Mouse (Mus musculus): ENCODE measurements around the gene Fam25c. TPM values are rescaled to one million over a fixed set of nuclear protein-coding genes. Genes with fewer than 3 reads are reported as not detected.

The Fam25c gene
- polyA plus RNA-seq (2015; fragmentation: Nextera tagmentation; extraction: Ambion mirVana), result not detected in 2 replicates

DNA sequence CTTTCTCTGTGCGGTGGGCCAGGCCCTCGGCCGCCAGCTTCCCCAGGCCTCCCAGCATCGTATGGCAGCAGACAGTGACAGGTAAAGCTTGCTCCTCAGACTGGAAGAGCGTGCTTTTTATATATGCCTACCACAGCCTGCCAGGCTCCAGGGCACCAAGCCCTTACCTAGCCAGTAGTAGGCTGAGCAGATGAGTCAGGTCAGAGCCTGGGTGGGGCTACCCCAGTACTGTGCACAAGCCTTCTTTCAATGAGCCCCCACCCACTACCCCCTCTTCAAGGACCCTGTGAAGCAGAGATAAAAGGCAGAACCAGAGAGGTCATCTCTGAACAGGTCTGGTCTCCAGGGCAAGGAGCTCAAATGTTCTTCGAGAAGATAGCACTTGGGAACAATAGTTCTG is at the start of gene Fam25c:
Gene Fam25c, minus strand, starts transcription at position 133 of the 400 bp plus-strand sequence.
- H3K4me3 ChIP-seq, result no peak within 1 kb of the TSS
- no peak for ATAC-seq (ENCODE audit: low FRiP score)
- no peak within 1 kb of the TSS for H3K4me2 ChIP-seq
- H3K27ac ChIP-seq, result no peak within 1 kb of the TSS
- H3K27me3 ChIP-seq, result no peaks in the 10 kb centered on the region
- 88% methylated on average over 6 of the region's 6 CpGs for WGBS
- H3K36me3 ChIP-seq, result no peaks in the 10 kb centered on the region
- H3K9ac ChIP-seq, result no peak within 1 kb of the TSS
- H3K9me3 ChIP-seq, result no peaks in the 10 kb centered on the region
- no peaks in the 10 kb centered on the region for H3K4me1 ChIP-seq (replicated peaks)

DNA sequence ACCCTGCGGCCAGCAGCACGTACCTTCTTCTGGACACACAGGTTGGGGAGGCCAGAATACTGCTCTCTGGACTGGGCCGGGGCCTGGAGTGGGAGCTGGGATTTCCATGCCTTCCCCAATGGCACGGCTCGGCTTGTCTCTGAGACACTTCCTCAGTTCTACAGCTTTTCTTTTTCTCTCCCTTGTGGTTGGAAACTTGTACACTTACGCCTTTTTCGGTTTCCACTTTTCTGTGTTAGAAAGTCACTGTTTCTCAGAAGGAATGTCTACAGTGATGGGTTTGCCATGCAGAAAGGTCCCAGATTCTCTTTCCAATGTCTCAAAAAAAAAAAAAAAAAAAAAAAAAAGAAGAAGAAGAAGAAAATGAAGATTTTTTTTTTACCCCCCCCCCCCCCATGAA is 48.2 kb upstream of the Fam25c start:
- H3K27ac ChIP-seq, result no peak overlapping the region
- no peaks in the 10 kb centered on the region for H3K9me3 ChIP-seq
- H3K4me3 ChIP-seq, result no peak overlapping the region
- 95% methylated on average over 7 of the region's 7 CpGs for WGBS
- no peak for ATAC-seq (ENCODE audit: low FRiP score)
- H3K36me3 ChIP-seq, result peaks cover 62% of the 10 kb centered on the region
- H3K4me1 ChIP-seq (replicated peaks), result no peaks in the 10 kb centered on the region
- H3K4me2 ChIP-seq, result no peak overlapping the region
- H3K27me3 ChIP-seq, result no peaks in the 10 kb centered on the region
- H3K9ac ChIP-seq, result no peak overlapping the region

- no peak overlapping the region for H3K4me2 ChIP-seq
- peak overlapping the region; percentile 23; the same call in 1 of the 2 replicates for H3K27ac ChIP-seq
- H3K9ac ChIP-seq, result no peak overlapping the region
- no peak overlapping the region for H3K4me3 ChIP-seq
- 90% methylated on average over 8 of the region's 8 CpGs for WGBS
- no peaks in the 10 kb centered on the region for H3K27me3 ChIP-seq
- no peaks in the 10 kb centered on the region for H3K4me1 ChIP-seq (replicated peaks)
- H3K36me3 ChIP-seq, result peaks cover 60% of the 10 kb centered on the region
- ATAC-seq (ENCODE audit: low FRiP score), result no peak
- H3K9me3 ChIP-seq, result no peaks in the 10 kb centered on the region
These were observed 47.6 kb upstream of the Fam25c start for GRCm38 (mm10) chr14:34402871-34403270.

- H3K9me3 ChIP-seq, result no peaks in the 10 kb centered on the region
- H3K4me1 ChIP-seq (replicated peaks), result no peaks in the 10 kb centered on the region
- H3K9ac ChIP-seq, result no peak overlapping the region
- peaks cover 48% of the 10 kb centered on the region for H3K36me3 ChIP-seq
- no peak overlapping the region for H3K4me2 ChIP-seq
- 49% methylated on average over 6 of the region's 6 CpGs for whole genome bisulfite sequencing
- no peak for ATAC-seq (ENCODE audit: low FRiP score)
- H3K27ac ChIP-seq, result no peak overlapping the region
- no peak overlapping the region for H3K4me3 ChIP-seq
- H3K27me3 ChIP-seq, result no peaks in the 10 kb centered on the region
These were observed 45.9 kb upstream of the Fam25c start for GRCm38 (mm10) chr14:34401135-34401534.

- Histone ChIP-seq H3K36me3 (peaks cover 48% of the 10 kb centered on the region), H3K9me3 (no peaks in the 10 kb centered on the region), H3K9ac (no peak overlapping the region), H3K4me2 (no peak overlapping the region), H3K4me3 (no peak overlapping the region), H3K27me3 (no peaks in the 10 kb centered on the region), H3K4me1 (replicated peaks) (no peaks in the 10 kb centered on the region), H3K27ac (no peak overlapping the region)
- no peak for ATAC-seq (ENCODE audit: low FRiP score)
- WGBS, result 91% methylated on average over 3 of the region's 3 CpGs
These were observed 44.8 kb upstream of the Fam25c start for GRCm38 (mm10) chr14:34400021-34400420.

GRCm38 (mm10) chr14:34399301-34399700 is 44.1 kb upstream of the Fam25c start:
- H3K9me3 ChIP-seq, result no peaks in the 10 kb centered on the region
- no peaks in the 10 kb centered on the region for H3K27me3 ChIP-seq
- no peak overlapping the region for H3K4me2 ChIP-seq
- 98% methylated on average over 6 of the region's 6 CpGs for WGBS
- no peak overlapping the region for H3K4me3 ChIP-seq
- no peak overlapping the region for H3K9ac ChIP-seq
- peaks cover 42% of the 10 kb centered on the region for H3K36me3 ChIP-seq
- no peaks in the 10 kb centered on the region for H3K4me1 ChIP-seq (replicated peaks)
- ATAC-seq (ENCODE audit: low FRiP score), result no peak
- H3K27ac ChIP-seq, result no peak overlapping the region

GRCm38 (mm10) chr14:34398901-34399300 is 43.7 kb upstream of the Fam25c start:
- Histone ChIP-seq H3K4me3 (no peak overlapping the region), H3K27ac (no peak overlapping the region), H3K9me3 (no peaks in the 10 kb centered on the region), H3K9ac (no peak overlapping the region), H3K4me1 (replicated peaks) (no peaks in the 10 kb centered on the region), H3K36me3 (peaks cover 38% of the 10 kb centered on the region), H3K27me3 (no peaks in the 10 kb centered on the region), H3K4me2 (no peak overlapping the region)
- 89% methylated on average over 21 of the region's 21 CpGs for WGBS
- ATAC-seq (ENCODE audit: low FRiP score), result no peak

DNA sequence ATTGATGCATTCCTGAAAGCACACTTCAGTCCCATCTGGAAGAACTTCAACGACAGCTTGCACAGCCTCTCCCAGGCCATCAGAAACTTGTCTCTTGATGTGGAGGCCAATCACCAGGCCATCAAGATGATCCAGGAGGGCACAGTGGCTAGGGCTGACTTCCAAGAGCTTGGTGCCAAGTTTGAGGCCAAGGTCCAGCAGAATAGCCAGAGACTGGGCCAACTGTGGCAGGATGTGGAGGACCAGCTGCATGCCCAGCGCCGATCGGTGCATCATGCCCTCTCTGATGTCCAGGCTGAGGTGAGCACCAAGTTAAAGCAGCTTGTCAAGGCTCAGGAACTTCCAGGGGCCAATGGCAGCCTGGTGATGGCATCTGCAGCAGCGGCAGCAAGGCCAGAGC is 42.6 kb upstream of the Fam25c start:
- H3K4me3 ChIP-seq, result no peak overlapping the region
- H3K4me1 ChIP-seq (replicated peaks), result no peaks in the 10 kb centered on the region
- H3K27ac ChIP-seq, result no peak overlapping the region
- no peak overlapping the region for H3K9ac ChIP-seq
- 97% methylated on average over 5 of the region's 5 CpGs for WGBS
- ATAC-seq (ENCODE audit: low FRiP score), result no peak
- peaks cover 33% of the 10 kb centered on the region for H3K36me3 ChIP-seq
- no peaks in the 10 kb centered on the region for H3K9me3 ChIP-seq
- H3K4me2 ChIP-seq, result no peak overlapping the region
- no peaks in the 10 kb centered on the region for H3K27me3 ChIP-seq

- 61% methylated on average over 4 of the region's 4 CpGs for WGBS
- no peak overlapping the region for H3K9ac ChIP-seq
- no peak overlapping the region for H3K4me3 ChIP-seq
- H3K9me3 ChIP-seq, result peaks cover 5% of the 10 kb centered on the region; the same call in 1 of the 2 replicates
- no peak overlapping the region for H3K27ac ChIP-seq
- no peak for ATAC-seq (ENCODE audit: low FRiP score)
- no peaks in the 10 kb centered on the region for H3K4me1 ChIP-seq (replicated peaks)
- peaks cover under 1% of the 10 kb centered on the region; the same call in 1 of the 2 replicates for H3K36me3 ChIP-seq
- no peaks in the 10 kb centered on the region for H3K27me3 ChIP-seq
- H3K4me2 ChIP-seq, result no peak overlapping the region
These were observed 38.1 kb upstream of the Fam25c start for GRCm38 (mm10) chr14:34393295-34393694.

DNA sequence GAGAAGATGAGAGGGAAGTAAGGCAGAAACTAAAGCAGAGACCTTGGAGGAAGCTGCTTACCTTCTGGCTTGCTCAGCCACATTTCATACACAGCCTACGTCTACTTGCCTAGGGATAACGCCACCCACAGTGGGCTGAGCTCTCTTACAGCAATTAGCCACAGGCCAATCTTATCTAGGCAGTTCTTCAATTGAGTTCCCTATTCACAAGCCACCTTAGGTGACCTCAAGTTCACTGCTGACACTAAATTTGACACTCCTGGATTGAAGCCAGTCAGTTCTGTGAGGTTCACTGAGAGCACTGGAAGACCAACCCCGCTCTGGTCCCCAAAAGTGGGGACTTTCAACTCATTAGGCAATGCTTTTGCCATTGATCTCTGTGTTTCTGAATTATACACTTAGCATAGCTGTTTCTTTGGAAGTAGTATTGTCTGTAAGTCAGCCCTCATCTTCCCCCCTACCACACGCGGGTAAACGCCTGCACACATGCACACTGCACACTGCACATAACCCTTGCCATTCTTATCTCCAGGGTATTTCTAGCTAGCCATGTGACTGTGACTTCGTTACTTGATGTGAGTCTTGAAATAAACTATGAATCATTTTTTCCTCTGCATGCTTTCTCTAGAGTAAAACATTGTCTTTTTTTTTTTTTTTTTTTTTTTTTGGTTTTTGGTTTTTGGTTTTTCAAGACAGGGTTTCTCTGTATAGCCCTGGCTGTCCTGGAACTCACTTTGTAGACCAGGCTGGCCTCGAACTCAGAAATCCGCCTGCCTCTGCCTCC is 27.9 kb upstream of the Fam25c start:
- Histone ChIP-seq H3K4me1 (replicated peaks) (peaks cover 11% of the 10 kb centered on the region), H3K9ac (no peak overlapping the region), H3K4me3 (no peak overlapping the region), H3K27me3 (no peaks in the 10 kb centered on the region), H3K4me2 (no peak overlapping the region), H3K27ac (no peak overlapping the region), H3K36me3 (no peaks in the 10 kb centered on the region), H3K9me3 (no peaks in the 10 kb centered on the region)
- ATAC-seq (ENCODE audit: low FRiP score), result no peak
- WGBS, result 92% methylated on average over 9 of the region's 9 CpGs

DNA sequence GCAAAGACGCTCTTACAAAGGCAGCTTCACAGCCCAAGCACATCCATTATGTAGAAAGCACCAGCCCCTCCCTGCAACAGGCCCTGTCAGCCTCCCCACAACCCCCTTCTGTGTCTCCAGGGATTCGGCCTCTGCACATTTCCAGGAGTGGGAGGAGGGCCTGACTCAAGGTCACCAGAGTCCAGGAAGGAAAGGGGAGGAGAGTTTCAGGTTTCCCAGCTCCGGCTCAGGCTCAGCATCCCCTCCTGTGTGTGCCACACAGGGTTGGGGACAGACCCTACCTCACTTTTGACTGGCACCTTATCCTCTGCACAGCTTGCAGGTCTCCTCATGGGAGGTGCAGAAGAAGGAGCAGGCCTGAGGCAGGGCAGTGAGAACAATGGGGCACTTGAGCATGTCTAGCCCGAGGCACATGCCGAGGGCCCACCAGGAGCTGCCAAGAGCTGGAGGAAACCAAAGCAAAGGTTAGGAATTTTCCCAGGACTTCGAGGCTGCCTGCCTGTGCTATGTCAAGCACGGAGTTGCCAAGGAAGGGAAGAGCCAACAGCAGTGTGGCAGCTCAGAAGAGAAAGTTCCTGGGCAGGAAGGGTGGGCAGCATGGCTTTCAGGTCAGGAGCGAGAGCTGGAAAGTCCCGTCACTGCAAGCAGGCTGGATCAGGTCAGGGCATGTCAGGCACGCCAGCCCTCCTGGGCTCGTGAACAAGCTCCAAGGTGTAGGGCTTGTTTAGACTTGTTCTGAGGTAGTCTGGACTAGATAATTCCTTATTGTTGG is 23.5 kb upstream of the Fam25c start:
- Histone ChIP-seq H3K27me3 (no peaks in the 10 kb centered on the region), H3K27ac (peak overlapping the region; percentile 79), H3K4me1 (replicated peaks) (peaks cover 26% of the 10 kb centered on the region), H3K4me3 (no peak overlapping the region), H3K9ac (no peak overlapping the region; the same call in 1 of the 2 replicates), H3K9me3 (no peaks in the 10 kb centered on the region), H3K36me3 (no peaks in the 10 kb centered on the region), H3K4me2 (no peak overlapping the region)
- ATAC-seq (ENCODE audit: low FRiP score), result peak; percentile 58
- WGBS, result 32% methylated on average over 11 of the region's 11 CpGs

DNA sequence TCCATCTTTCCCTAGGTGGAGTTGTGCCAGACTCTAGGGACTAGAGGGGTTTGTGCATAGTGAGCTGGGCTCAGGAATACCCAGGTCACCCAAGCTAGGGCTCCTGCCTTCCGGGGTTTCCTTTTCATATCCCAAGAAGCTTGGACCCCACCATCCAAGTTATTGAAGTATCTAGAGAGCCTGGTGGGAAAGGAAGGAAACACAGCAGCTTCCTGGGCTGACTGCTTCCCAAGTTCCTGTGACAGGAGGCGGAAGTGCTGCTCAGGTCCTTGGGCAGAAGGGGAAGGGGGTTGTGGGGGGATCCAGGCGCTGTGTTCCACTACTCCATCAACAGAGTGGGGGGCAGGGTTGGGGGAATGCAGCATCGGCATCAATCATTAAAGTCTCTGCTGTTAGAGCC is 21.9 kb upstream of the Fam25c start:
- no peak for ATAC-seq (ENCODE audit: low FRiP score)
- H3K4me1 ChIP-seq (replicated peaks), result peaks cover 26% of the 10 kb centered on the region
- 85% methylated on average over 4 of the region's 4 CpGs for WGBS

More for the DNA sequence above, 21.9 kb upstream of the Fam25c start:
- peak overlapping the region; percentile 10; the same call in 1 of the 2 replicates for H3K4me2 ChIP-seq
- H3K27me3 ChIP-seq, result no peaks in the 10 kb centered on the region
- H3K9me3 ChIP-seq, result no peaks in the 10 kb centered on the region
- no peaks in the 10 kb centered on the region for H3K36me3 ChIP-seq
- no peak overlapping the region for H3K27ac ChIP-seq
- no peak overlapping the region for H3K4me3 ChIP-seq
- no peak overlapping the region for H3K9ac ChIP-seq

Data from hindbrain, embryonic 13.5 days (tissue).